Mouse (Mus musculus) Muller cell, postnatal 12 days (primary cell): ENCODE results near the gene Oscp1.
A peak's percentile ranks its signal among the peaks of the same experiment; 100 is the strongest.
"Not testable (repeated sequence)": the region's sequence is repeated elsewhere in the genome, so short reads cannot be mapped to it uniquely, and the experiment has no call there.

Experiments
- DNase-seq: peaks from one replicate; pipeline ENCODE4 v3.0.0-alpha.2; 2015; ENCODE audit errors: inconsistent ontology term

The Oscp1 gene

DNA sequence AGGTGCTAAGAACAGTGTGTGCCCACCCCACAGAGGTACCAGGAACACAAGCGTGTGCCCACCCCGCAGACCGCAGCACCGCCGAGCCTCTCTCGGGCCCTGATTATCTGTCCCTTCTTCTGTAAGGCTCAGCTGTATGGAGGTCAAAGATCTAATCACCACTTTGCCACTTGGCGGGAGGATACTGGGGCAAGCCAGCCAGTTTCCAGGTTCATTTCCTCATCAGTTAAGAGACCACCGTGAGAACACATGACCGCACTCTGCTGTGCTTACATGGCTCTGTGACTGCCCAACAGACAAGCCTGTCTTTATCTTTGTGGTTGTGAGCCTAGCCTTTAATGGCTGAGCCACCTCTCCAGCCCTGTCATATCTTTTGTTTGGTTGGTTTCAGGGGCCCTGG, 24.7 kb downstream of the Oscp1 start:
- DNase-seq = no peak

DNA sequence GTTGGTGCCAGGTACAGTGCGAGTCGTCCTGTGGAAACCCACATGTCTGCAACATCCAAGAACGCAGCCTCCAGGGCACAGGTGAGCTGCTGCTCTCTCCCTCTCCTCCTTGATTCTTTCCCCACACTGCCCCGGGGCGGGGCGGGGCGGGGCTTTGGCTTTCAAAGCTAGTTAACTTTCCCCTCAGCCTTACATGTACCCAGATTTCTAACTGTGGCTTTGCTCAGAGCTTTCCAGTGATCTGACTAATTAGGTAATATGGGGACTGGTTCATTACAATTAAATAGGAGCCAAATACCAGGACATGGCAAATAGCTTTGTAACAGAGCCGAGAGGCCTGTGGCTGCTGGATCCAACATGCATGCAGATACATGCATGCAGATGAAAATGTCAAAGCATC, 26.0 kb downstream of the Oscp1 start:
- DNase-seq = no peak

DNA sequence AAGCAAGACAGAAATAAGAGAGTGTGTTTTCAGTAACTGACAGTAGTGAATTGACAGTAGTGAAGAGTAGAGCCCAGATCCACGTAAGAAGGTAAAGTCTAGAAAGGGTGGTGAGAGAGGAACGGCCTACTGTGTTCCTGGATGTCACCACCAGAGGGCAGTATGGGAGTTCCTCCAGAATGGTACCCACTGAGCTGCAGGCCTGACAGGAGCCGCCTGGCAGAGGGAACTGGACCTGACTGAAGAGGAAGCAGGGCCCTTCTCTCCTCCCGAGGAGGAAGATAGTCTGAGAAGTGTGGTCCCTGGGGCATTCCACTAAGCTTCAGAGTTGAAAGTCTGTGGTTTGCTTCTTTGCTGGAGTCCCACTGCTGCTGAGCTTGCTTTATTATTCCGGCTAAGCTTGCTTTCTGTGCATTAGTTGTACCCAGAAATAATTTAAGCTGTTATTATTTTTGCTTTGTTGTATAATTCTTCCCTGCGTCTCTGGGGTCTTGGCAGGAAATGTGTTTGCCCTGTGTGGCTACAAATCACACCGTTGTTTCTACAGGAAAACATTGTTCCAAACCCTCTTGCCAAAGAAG, 27.7 kb downstream of the Oscp1 start:
- DNase-seq = peak; percentile 71

GRCm38 (mm10) chr4:126090101-126090847, 31.9 kb downstream of the Oscp1 start:
- DNase-seq = no peak

GRCm38 (mm10) chr4:126090848-126091124, 32.4 kb downstream of the Oscp1 start:
- no peak for DNase-seq

GRCm38 (mm10) chr4:126091873-126092272, 33.5 kb downstream of the Oscp1 start:
- no peak for DNase-seq

DNA sequence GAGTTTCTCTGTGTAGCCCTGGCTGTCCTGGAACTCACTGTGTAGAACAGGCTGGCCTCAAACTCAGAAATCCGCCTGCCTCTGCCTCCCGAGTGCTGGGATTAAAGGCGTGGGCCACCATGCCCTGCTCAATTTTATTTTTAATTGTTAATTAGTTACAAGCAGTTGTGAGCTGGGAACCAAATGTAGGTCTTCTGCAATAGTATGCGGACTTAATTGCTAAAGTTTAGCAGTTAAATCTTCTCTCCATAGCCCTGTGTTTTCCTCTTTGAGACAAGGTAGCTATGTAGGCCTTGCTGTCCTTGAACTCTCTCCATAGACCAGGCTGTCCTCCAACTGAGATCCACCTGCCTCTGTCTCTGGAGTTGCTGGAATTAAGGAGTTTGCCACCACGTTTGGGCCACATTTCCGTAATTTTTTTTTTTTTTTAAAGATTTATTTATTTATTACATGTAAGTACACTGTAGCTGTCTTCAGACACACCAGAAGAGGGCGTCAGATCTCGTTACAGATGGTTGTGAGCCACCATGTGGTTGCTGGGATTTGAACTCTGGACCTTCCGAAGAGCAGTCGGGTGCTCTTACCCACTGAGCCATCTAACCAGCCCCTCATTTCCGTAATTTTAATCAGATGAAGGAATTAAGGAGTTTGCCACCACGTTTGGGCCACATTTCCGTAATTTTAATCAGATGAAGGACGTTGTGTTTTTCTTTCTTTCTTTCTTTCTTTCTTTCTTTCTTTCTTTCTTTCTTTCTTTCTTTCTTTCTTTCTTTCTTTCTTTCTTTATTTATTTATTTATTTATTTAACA, 37.5 kb downstream of the Oscp1 start:
- not testable (repeated sequence) for DNase-seq

- peak; percentile 97 for DNase-seq
Observed at GRCm38 (mm10) chr4:126096464-126097111, 38.2 kb downstream of the Oscp1 start, which contains the start of gene Lsm10. Gene Lsm10, plus strand, starts transcription at chr4:126096623.

- DNase-seq = no peak
Observed at GRCm38 (mm10) chr4:126097711-126098253, 39.4 kb downstream of the Oscp1 start.

- DNase-seq = no peak
Observed at GRCm38 (mm10) chr4:126099365-126099764, 41.0 kb downstream of the Oscp1 start.

DNA sequence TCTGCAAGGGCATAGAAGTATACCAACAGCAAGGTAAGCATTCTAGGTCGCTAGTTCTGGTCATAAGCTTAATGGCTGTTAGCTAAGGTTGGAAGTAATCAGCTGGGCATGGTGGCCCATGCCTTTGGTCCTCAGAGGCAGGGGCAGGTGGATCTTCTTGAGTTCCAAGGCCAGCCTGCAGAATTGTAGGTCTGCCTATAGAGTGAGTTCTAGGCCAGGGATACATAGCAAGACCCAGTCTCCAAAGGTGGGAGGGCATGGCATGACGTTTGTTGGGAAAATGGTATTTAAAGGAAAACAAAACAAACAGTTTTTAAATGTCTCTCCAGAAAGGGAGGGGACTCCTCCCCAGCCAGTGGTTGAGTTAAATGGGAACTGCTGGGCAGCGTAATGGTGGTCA, 42.4 kb downstream of the Oscp1 start:
- DNase-seq = no peak

- peak; percentile 90 for DNase-seq
Observed at GRCm38 (mm10) chr4:126102061-126102841, 43.9 kb downstream of the Oscp1 start.

DNA sequence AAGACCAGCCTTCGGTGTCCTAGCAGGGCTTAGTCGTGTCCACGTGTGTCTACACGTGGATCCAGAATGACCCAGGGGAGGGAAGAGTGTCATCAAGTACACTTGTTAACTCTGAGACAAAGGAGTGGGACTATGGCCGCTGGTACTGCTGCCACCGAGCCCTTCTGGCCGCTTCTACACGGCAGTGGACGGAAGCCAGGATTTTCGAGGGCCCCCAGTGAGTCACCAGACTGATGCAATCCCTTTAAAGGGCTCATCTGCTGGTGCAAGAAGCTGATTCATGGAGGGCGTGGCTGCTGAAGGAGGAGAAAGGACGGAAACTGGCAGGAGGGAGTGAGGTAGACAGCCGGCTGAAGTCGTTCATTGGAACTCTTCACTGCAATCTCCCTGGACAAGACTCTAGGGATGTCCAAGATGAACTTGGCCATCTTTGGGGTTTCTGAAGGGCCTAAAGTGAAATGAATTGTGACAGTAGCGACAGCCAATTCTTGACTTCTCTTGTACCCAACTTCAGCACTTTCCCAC, 44.8 kb downstream of the Oscp1 start:
- DNase-seq = peak; percentile 97

DNA sequence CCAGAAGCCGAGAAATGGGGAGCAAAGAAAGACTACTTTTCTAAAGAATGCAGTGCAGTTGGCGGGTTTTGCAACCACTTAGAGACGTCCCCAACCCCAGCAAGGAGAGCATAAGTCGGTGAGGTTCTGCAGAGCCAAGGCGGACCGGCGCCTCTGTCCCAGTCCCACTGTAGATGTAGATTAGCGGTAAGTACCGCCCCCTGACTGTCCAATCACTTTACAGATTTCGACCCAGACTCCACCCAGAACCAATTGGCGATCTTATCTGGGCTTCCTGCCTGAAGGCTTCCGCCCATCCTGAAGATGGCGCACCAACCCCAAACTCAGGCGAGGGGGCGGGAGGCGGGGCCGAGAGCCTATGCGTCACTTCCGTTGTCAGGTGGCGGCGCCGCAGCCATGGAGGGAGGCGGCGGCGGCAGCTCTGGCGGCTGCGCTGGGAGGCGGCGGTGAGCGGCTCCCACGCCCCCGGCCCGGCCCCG, 45.3 kb downstream of the Oscp1 start, which contains the start of gene Stk40:
Stk40 (plus strand) TSS at position 368 of the 479 bp plus-strand sequence.
- DNase-seq = peak; percentile 99

GRCm38 (mm10) chr4:126104261-126105075, 46.1 kb downstream of the Oscp1 start:
- no peak for DNase-seq

DNA sequence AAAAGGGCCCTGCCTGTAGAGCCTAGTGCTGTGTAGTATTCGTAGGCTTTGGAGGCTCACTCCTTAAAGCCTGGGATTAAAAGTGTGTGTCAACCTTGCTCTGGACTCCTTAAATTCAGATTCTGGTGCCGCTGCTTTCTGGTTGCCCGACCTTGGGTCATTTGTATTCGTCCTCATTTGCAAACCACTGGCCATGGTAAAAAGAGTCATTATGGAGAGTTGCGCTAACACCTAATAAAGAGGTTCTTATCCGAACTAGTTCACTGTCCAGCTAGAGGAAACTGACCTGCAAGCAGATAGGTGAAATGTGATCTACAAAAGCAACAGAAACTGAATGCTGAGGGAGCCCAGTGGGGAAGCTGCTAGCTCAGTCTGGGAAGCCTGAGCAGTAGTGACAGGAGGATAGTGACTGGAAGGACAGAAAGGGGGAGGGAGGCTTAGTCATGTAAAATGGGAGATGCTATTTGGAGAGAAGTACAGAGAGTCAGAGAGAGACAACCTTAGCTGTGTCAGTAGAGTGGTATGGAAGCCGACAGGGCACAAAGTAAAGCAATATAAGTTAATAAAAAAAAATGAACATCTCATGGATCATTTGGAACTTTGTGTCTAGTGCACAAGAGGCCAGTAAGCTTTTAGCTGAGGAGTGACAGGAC, 46.9 kb downstream of the Oscp1 start:
- DNase-seq = peak; percentile 34

DNA sequence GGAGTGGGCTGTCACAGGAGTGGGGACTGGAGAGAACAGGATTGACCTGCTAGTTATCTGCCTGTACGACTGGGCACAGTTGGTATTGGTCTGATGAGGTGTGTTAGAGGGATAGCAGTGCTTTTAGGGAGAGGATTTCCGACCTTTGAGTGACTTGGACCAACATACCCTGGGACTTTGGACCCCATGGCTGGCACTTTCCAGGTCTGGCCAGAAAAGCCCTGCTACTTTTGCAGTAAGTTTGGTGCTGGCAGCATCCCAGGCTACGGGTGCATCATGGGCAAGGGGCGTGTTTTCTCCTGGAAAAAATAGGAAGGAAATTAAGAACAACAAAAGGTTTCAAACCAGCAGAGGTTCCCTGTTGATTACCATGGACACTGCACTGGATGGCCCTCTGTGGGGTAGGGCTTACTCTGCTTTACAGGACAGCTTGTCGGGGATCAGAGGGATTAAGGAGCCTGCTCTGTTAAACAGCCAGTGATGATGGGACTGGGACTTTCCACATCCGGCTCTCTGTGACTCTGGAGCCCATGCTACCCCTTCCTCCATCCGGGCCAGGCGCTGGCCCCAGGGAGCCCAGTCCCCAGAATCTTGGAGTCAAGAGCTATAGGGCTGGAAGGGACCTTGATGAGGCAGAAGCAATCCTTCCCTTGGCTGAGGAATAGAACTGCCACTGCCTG, 49.8 kb downstream of the Oscp1 start:
- DNase-seq = no peak

- peak; percentile 65 for DNase-seq
Observed at GRCm38 (mm10) chr4:126109613-126110373, 51.4 kb downstream of the Oscp1 start.
